Mouse (Mus musculus) midbrain, embryonic 10.5 days (tissue): ENCODE measurements around the gene Plekha5. TPM values are rescaled to one million over a fixed set of nuclear protein-coding genes. Genes with fewer than 3 reads are reported as not detected.
A peak's percentile ranks its signal among the peaks of the same experiment; 100 is the strongest.

Source experiments
- DNase-seq: peaks from one replicate; pipeline ENCODE4 v3.0.0-alpha.2; 2017; ENCODE audit warnings: low spot score
- H3K27ac ChIP-seq: fragments of 300-500 bp; sonication (generic); replicated peaks from 2 replicates; pipeline ENCODE4 v1.5.1; 2016; ENCODE audit warnings: mild to moderate bottlenecking
- H3K27me3 ChIP-seq: fragments of 300-500 bp; sonication (generic); 2 replicates; pipeline ENCODE4 v1.6.1; 2016; ENCODE audit warnings: low read depth, mild to moderate bottlenecking; ENCODE audit not compliant: poor library complexity, severe bottlenecking
- H3K36me3 ChIP-seq: fragments of 300-500 bp; sonication (generic); 2 replicates; pipeline ENCODE4 v1.6.1; 2016; ENCODE audit warnings: mild to moderate bottlenecking, moderate library complexity
- H3K4me1 ChIP-seq: fragments of 300-500 bp; sonication (generic); 2 replicates; pipeline ENCODE4 v1.6.1; 2016
- H3K4me3 ChIP-seq: fragments of 300-500 bp; sonication (generic); 2 replicates; pipeline ENCODE4 v1.5.1; 2016; ENCODE audit warnings: mild to moderate bottlenecking, moderate library complexity
- H3K9me3 ChIP-seq: fragments of 300-500 bp; sonication (generic); replicated peaks from 2 replicates; pipeline ENCODE4 v1.6.1; 2016; ENCODE audit warnings: mild to moderate bottlenecking
- WGBS: fragments of 180-500 bp; shearing (Covaris S2); methylation state at CpG from one replicate; pipeline ENCODE4 v1.1.7; 2016; 5-methylcytosine and 5-hydroxymethylcytosine counted together
- polyA plus RNA-seq: library from polyadenylated mRNA; unstranded; fragments of >200 nt; fragmentation: Nextera tagmentation; extraction: Ambion mirVana; gene quantifications from 2 replicates; pipeline ENCODE4 v1.2.1, GENCODE M21; 2016

Gene Plekha5
- polyA plus RNA-seq, result 45.9 and 50.7 TPM in 2 replicates

- H3K4me1 ChIP-seq, result peaks cover 30% of the 10 kb centered on the region
- peak within 1 kb of the TSS; percentile 99 for H3K27ac ChIP-seq
- 4% methylated on average over 58 of the region's 65 CpGs for WGBS
- H3K36me3 ChIP-seq, result peaks cover 22% of the 10 kb centered on the region
- H3K27me3 ChIP-seq, result no peaks in the 10 kb centered on the region
- H3K4me3 ChIP-seq, result peak within 1 kb of the TSS; percentile 96
- peaks cover 15% of the 10 kb centered on the region; the same call in 1 of the 2 replicates for H3K9me3 ChIP-seq
- peak; percentile 83 for DNase-seq
These were observed at the start of gene Plekha5 for GRCm38 (mm10) chr6:140423846-140424200. Gene Plekha5 (plus strand): TSS chr6:140424054.

- Histone ChIP-seq H3K36me3 (no peaks in the 10 kb centered on the region), H3K27ac (no peak overlapping the region), H3K4me1 (peaks cover 7% of the 10 kb centered on the region; the same call in 1 of the 2 replicates), H3K4me3 (no peak overlapping the region), H3K27me3 (no peaks in the 10 kb centered on the region), H3K9me3 (no peaks in the 10 kb centered on the region)
- WGBS, result 44% methylated on average over 4 of the region's 4 CpGs
- DNase-seq, result no peak
These were observed 48.2 kb upstream of the Plekha5 start for GRCm38 (mm10) chr6:140375671-140376070.

- Histone ChIP-seq H3K36me3 (no peaks in the 10 kb centered on the region), H3K9me3 (no peaks in the 10 kb centered on the region), H3K27me3 (no peaks in the 10 kb centered on the region), H3K4me3 (no peak overlapping the region), H3K4me1 (no peaks in the 10 kb centered on the region), H3K27ac (no peak overlapping the region)
- DNase-seq, result no peak
- WGBS, result 88% methylated on average over 2 of the region's 2 CpGs
These were observed 43.3 kb upstream of the Plekha5 start for GRCm38 (mm10) chr6:140380588-140380987.

GRCm38 (mm10) chr6:140381162-140381561, 42.7 kb upstream of the Plekha5 start:
- Histone ChIP-seq H3K36me3 (no peaks in the 10 kb centered on the region), H3K27ac (no peak overlapping the region), H3K4me1 (no peaks in the 10 kb centered on the region), H3K27me3 (no peaks in the 10 kb centered on the region), H3K9me3 (no peaks in the 10 kb centered on the region), H3K4me3 (no peak overlapping the region)
- 85% methylated on average over 8 of the region's 8 CpGs for WGBS
- DNase-seq, result no peak

- Histone ChIP-seq H3K9me3 (no peaks in the 10 kb centered on the region), H3K4me1 (no peaks in the 10 kb centered on the region), H3K36me3 (no peaks in the 10 kb centered on the region), H3K27me3 (no peaks in the 10 kb centered on the region), H3K4me3 (no peak overlapping the region), H3K27ac (no peak overlapping the region)
- DNase-seq, result no peak
- WGBS, result 89% methylated on average over 10 of the region's 10 CpGs
These were observed 40.1 kb upstream of the Plekha5 start for GRCm38 (mm10) chr6:140383580-140384400.

- Histone ChIP-seq H3K9me3 (no peaks in the 10 kb centered on the region), H3K36me3 (no peaks in the 10 kb centered on the region), H3K4me1 (no peaks in the 10 kb centered on the region), H3K4me3 (no peak overlapping the region), H3K27ac (no peak overlapping the region), H3K27me3 (no peaks in the 10 kb centered on the region)
- DNase-seq, result no peak
- 96% methylated on average over 7 of the region's 7 CpGs for WGBS
These were observed 27.2 kb upstream of the Plekha5 start for GRCm38 (mm10) chr6:140396687-140397086.

- Histone ChIP-seq H3K4me1 (no peaks in the 10 kb centered on the region), H3K27me3 (no peaks in the 10 kb centered on the region), H3K27ac (no peak overlapping the region), H3K9me3 (no peaks in the 10 kb centered on the region), H3K4me3 (no peak overlapping the region), H3K36me3 (no peaks in the 10 kb centered on the region)
- 87% methylated on average over 13 of the region's 13 CpGs for WGBS
- DNase-seq, result no peak
These were observed 21.0 kb upstream of the Plekha5 start for GRCm38 (mm10) chr6:140402766-140403310.

GRCm38 (mm10) chr6:140411996-140412395, 11.9 kb upstream of the Plekha5 start:
- no peaks in the 10 kb centered on the region for H3K36me3 ChIP-seq
- no peaks in the 10 kb centered on the region for H3K27me3 ChIP-seq
- H3K9me3 ChIP-seq, result 0 out of 2 replicates have a peak, but pooled peaks cover 3% of the 10 kb centered on the region
- DNase-seq, result no peak
- no peak overlapping the region for H3K4me3 ChIP-seq
- H3K27ac ChIP-seq, result no peak overlapping the region
- WGBS, result 86% methylated on average over 3 of the region's 3 CpGs
- no peaks in the 10 kb centered on the region for H3K4me1 ChIP-seq

- peaks cover 30% of the 10 kb centered on the region for H3K4me1 ChIP-seq
- WGBS, result 10% methylated on average over 29 of the region's 29 CpGs
- peak; percentile 20 for DNase-seq
These were observed 611 bp upstream of the Plekha5 start for GRCm38 (mm10) chr6:140423041-140423845.

GRCm38 (mm10) chr6:140424201-140424990, 542 bp downstream of the Plekha5 start:
- Histone ChIP-seq H3K9me3 (peaks cover 12% of the 10 kb centered on the region; the same call in 1 of the 2 replicates), H3K36me3 (peaks cover 28% of the 10 kb centered on the region), H3K27me3 (no peaks in the 10 kb centered on the region), H3K4me1 (peaks cover 30% of the 10 kb centered on the region), H3K27ac (peak overlapping the region; percentile 99), H3K4me3 (peak overlapping the region; percentile 96)
- peak; percentile 70 for DNase-seq
- under 1% methylated on average over 51 of the region's 72 CpGs for WGBS

More at GRCm38 (mm10) chr6:140423041-140423845, 611 bp upstream of the Plekha5 start:
- H3K9me3 ChIP-seq, result peaks cover 15% of the 10 kb centered on the region; the same call in 1 of the 2 replicates
- H3K27me3 ChIP-seq, result no peaks in the 10 kb centered on the region
- H3K4me3 ChIP-seq, result peak overlapping the region; percentile 96
- H3K27ac ChIP-seq, result peak overlapping the region; percentile 99
- H3K36me3 ChIP-seq, result peaks cover 17% of the 10 kb centered on the region

- H3K27ac ChIP-seq, result peak overlapping the region; percentile 99
- peaks cover 33% of the 10 kb centered on the region for H3K36me3 ChIP-seq
- peaks cover 6% of the 10 kb centered on the region; the same call in 1 of the 2 replicates for H3K9me3 ChIP-seq
- H3K27me3 ChIP-seq, result no peaks in the 10 kb centered on the region
- WGBS, result under 1% methylated on average over 17 of the region's 17 CpGs
- peak; percentile 67 for DNase-seq
- peak overlapping the region; percentile 96 for H3K4me3 ChIP-seq
- H3K4me1 ChIP-seq, result peaks cover 30% of the 10 kb centered on the region
These were observed 1.1 kb downstream of the Plekha5 start for GRCm38 (mm10) chr6:140424991-140425361.

GRCm38 (mm10) chr6:140429236-140429635, 5.4 kb downstream of the Plekha5 start:
- no peak for DNase-seq
- H3K27ac ChIP-seq, result no peak overlapping the region
- WGBS, result 88% methylated on average over 8 of the region's 8 CpGs
- peaks cover 75% of the 10 kb centered on the region for H3K36me3 ChIP-seq
- no peaks in the 10 kb centered on the region for H3K27me3 ChIP-seq
- H3K4me3 ChIP-seq, result no peak overlapping the region
- H3K9me3 ChIP-seq, result 0 out of 2 replicates have a peak, but pooled peaks cover 3% of the 10 kb centered on the region
- peaks cover 24% of the 10 kb centered on the region for H3K4me1 ChIP-seq
